Mouse (Mus musculus) mesoderm, embryonic 11.5 days (tissue): ENCODE results near the gene Npl.
A peak's percentile ranks its signal among the peaks of the same experiment; 100 is the strongest.
"Not testable (repeated sequence)": the region's sequence is repeated elsewhere in the genome, so short reads cannot be mapped to it uniquely, and the experiment has no call there.

Experiments used
- DNase-seq: peaks from one replicate; pipeline ENCODE4 v3.0.0-alpha.2; 2012; ENCODE audit warnings: low read depth, low spot score

The Npl gene

GRCm38 (mm10) chr1:153542726-153543320 lies 7.0 kb downstream of the Npl start:
- DNase-seq = peak; percentile 46

- no peak for DNase-seq
Measured at GRCm38 (mm10) chr1:153540753-153541152, 9.1 kb downstream of the Npl start.

- no peak for DNase-seq
Measured at GRCm38 (mm10) chr1:153539739-153540333, 10.0 kb downstream of the Npl start.

GRCm38 (mm10) chr1:153535611-153536010 lies 14.2 kb downstream of the Npl start:
- DNase-seq = no peak

- not testable (repeated sequence) for DNase-seq
Measured at GRCm38 (mm10) chr1:153532896-153533295, 16.9 kb downstream of the Npl start.

GRCm38 (mm10) chr1:153532234-153532841 lies 17.5 kb downstream of the Npl start:
- peak; percentile 75 for DNase-seq

GRCm38 (mm10) chr1:153531677-153532233 lies 18.1 kb downstream of the Npl start:
- DNase-seq = peak; percentile 64

- no peak for DNase-seq
Measured at GRCm38 (mm10) chr1:153522116-153522515, 27.7 kb downstream of the Npl start.

GRCm38 (mm10) chr1:153515368-153515767 lies 34.5 kb downstream of the Npl start:
- no peak for DNase-seq

GRCm38 (mm10) chr1:153510330-153511009 lies 39.4 kb downstream of the Npl start:
- no peak for DNase-seq

- not testable (repeated sequence) for DNase-seq
Measured at GRCm38 (mm10) chr1:153509569-153509968, 40.3 kb downstream of the Npl start.

GRCm38 (mm10) chr1:153509012-153509411 lies 40.8 kb downstream of the Npl start:
- no peak for DNase-seq

- no peak for DNase-seq
Measured at GRCm38 (mm10) chr1:153506266-153506665, 43.6 kb downstream of the Npl start.

GRCm38 (mm10) chr1:153501644-153502321 lies 48.1 kb downstream of the Npl start:
- DNase-seq = no peak

GRCm38 (mm10) chr1:153500030-153500429 lies 49.8 kb downstream of the Npl start:
- no peak for DNase-seq

- DNase-seq = no peak
Measured at GRCm38 (mm10) chr1:153496030-153496429, 53.8 kb downstream of the Npl start.

GRCm38 (mm10) chr1:153493931-153494330 lies 55.9 kb downstream of the Npl start:
- no peak for DNase-seq

- DNase-seq = no peak
Measured at GRCm38 (mm10) chr1:153493338-153493737, 56.5 kb downstream of the Npl start.

- no peak for DNase-seq
Measured at GRCm38 (mm10) chr1:153491822-153492221, 58.0 kb downstream of the Npl start.

- no peak for DNase-seq
Measured at GRCm38 (mm10) chr1:153491345-153491744, 58.5 kb downstream of the Npl start.

- no peak for DNase-seq
Measured at GRCm38 (mm10) chr1:153489963-153490362, 59.9 kb downstream of the Npl start.

GRCm38 (mm10) chr1:153489540-153489939 lies 60.3 kb downstream of the Npl start:
- DNase-seq = no peak
